Mouse (Mus musculus) heart, embryonic 10.5 days (tissue): ENCODE data around the gene Dop1b. TPM values are rescaled to one million over a fixed set of nuclear protein-coding genes. Genes with fewer than 3 reads are reported as not detected.
A peak's percentile ranks its signal among the peaks of the same experiment; 100 is the strongest.

ENCODE experiments used
- DNase-seq: peaks from one replicate; pipeline ENCODE4 v3.0.0-alpha.2; 2017; ENCODE audit warnings: low spot score
- H3K27ac ChIP-seq: fragments of 300-500 bp; sonication (generic); 2 replicates; pipeline ENCODE4 v1.5.1; 2016; ENCODE audit warnings: mild to moderate bottlenecking
- H3K27me3 ChIP-seq: fragments of 300-500 bp; sonication (generic); 2 replicates; pipeline ENCODE4 v1.6.1; 2016; ENCODE audit warnings: mild to moderate bottlenecking; ENCODE audit not compliant: poor library complexity, insufficient read depth, severe bottlenecking
- H3K36me3 ChIP-seq: fragments of 300-500 bp; sonication (generic); 2 replicates; pipeline ENCODE4 v1.6.1; 2016; ENCODE audit warnings: mild to moderate bottlenecking, moderate library complexity
- H3K4me1 ChIP-seq: fragments of 300-500 bp; sonication (generic); 2 replicates; pipeline ENCODE4 v1.6.1; 2016; ENCODE audit warnings: mild to moderate bottlenecking
- H3K4me3 ChIP-seq: fragments of 300-500 bp; sonication (generic); 2 replicates; pipeline ENCODE4 v1.5.1; 2016; ENCODE audit warnings: mild to moderate bottlenecking, moderate library complexity
- H3K9me3 ChIP-seq: fragments of 300-500 bp; sonication (generic); 2 replicates; pipeline ENCODE4 v1.6.1; 2016; ENCODE audit warnings: mild to moderate bottlenecking, moderate library complexity
- WGBS: fragments of 180-500 bp; shearing (Covaris S2); methylation state at CpG from one replicate; pipeline ENCODE4 v1.1.7; 2016; 5-methylcytosine and 5-hydroxymethylcytosine counted together
- polyA plus RNA-seq: library from polyadenylated mRNA; unstranded; fragments of >200 nt; fragmentation: Nextera tagmentation; extraction: Ambion mirVana; gene quantifications from 2 replicates; pipeline ENCODE4 v1.2.1, GENCODE M21; 2016

The Dop1b gene
- polyA plus RNA-seq, 1 experiment from 2014 or later, result 7.4 TPM

DNA sequence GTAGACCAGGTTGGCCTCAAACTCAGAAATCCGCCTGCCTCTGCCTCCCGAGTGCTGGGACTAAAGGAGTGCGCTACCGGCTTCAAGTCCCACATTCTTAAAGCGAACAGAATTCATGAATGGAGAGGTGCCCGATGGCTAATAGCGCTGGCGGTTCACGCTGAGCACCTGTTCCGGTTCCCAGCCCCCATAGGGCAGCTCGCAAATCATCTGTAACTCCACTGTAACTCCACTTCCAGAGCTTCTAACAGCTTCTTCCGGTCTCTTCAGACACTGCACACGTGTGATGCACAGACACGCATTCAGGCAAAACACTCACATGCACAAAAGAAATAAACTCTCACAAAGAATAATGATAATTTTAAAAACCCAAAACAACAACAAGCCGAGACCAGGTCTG is 117.8 kb downstream of the Dop1b start:
- Histone ChIP-seq H3K36me3 (no peaks in the 10 kb centered on the region), H3K4me3 (no peak overlapping the region), H3K27ac (no peak overlapping the region), H3K27me3 (no peaks in the 10 kb centered on the region), H3K9me3 (no peaks in the 10 kb centered on the region), H3K4me1 (peaks cover 21% of the 10 kb centered on the region)
- 90% methylated on average over 15 of the region's 15 CpGs for WGBS
- DNase-seq, result no peak

DNA sequence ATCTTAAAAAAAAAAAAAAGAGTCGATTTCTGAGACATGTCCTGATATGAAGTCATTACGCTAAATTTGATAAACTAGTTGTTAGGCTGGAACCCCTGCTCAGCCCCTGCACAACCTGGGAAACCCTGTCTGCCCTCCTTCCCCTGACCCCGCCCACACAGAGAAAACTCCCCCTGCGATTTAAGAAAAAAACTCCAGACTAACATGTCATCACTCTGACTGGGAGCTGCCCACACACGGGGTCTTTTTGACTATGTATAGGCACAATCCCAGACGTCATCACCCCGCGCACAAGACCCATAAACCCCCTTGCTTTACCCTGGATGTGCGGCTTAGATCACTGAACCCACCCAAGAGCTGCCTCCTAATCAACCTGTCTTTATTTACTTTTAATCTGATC is 118.4 kb downstream of the Dop1b start:
- Histone ChIP-seq H3K27ac (no peak overlapping the region), H3K4me1 (peaks cover 21% of the 10 kb centered on the region), H3K36me3 (no peaks in the 10 kb centered on the region), H3K27me3 (no peaks in the 10 kb centered on the region), H3K9me3 (no peaks in the 10 kb centered on the region), H3K4me3 (no peak overlapping the region)
- WGBS, result 84% methylated on average over 9 of the region's 9 CpGs
- DNase-seq, result no peak

DNA sequence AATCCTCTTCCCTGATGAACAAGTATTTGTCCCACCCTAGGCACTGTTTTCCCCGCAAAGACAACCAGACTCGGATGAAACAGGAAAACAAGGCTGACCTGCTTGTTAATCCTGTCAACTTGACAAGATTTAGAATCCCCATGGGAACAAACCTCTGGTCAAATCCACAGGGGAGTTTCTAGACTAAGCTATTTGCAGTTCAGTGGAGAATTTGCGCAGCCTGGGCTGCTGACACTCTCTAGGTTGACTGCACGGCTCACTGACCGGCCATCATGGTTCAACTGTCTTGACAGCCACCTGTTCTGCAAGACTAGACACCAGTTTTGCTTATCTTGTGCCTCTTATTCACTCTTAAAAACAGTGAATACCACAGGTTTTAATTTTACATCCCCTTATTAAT is 119.2 kb downstream of the Dop1b start:
- DNase-seq, result no peak
- Histone ChIP-seq H3K9me3 (no peaks in the 10 kb centered on the region), H3K27ac (no peak overlapping the region), H3K4me1 (peaks cover 21% of the 10 kb centered on the region), H3K36me3 (no peaks in the 10 kb centered on the region), H3K27me3 (no peaks in the 10 kb centered on the region), H3K4me3 (no peak overlapping the region)
- 81% methylated on average over 5 of the region's 5 CpGs for WGBS

DNA sequence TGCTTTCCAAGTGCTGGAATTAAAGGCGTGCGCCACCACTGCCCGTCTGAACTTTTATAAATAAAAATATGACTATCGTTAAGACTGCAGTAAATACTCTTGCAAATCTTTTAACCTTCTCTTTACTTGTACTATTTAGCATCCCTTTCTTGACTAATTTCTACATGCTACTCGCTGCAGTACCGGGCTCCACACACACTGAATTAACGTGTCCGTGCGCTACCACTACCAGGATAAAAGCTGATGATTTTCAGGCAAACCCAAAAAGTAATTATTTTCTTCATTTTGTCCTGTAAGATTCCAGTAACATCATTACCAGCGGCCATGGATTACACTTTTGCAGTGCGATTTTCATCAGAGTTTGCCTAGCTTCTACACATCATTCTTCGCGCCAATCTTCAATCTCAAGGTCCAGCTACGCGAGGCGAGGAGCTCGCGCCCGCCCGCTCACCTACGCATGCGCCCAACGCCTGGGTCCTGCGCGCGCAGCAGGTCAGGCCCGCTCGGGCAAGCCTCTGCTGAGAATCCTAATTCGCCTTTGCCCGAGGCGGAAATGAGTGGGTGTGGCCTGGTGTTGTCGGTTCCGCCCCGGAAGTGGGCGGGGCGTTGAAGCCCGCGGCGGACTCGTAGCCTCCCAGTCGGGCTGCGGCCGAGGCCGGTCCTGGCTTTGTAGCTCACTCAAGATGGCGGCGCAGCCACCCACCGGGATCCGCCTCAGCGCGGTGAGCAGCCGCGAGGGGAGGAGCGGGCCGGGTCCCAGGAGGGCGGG is 120.1 kb downstream of the Dop1b start, which contains the start of gene Morc3:
Morc3 (plus strand) TSS at position 495 of the 769 bp plus-strand sequence.
- Histone ChIP-seq H3K27ac (peak within 1 kb of the TSS; percentile 99), H3K27me3 (no peaks in the 10 kb centered on the region), H3K4me1 (peaks cover 21% of the 10 kb centered on the region), H3K9me3 (no peaks in the 10 kb centered on the region), H3K36me3 (0 out of 2 replicates have a peak, but pooled peaks cover under 1% of the 10 kb centered on the region), H3K4me3 (peak within 1 kb of the TSS; percentile 89)
- peak; percentile 100 for DNase-seq
- WGBS, result 11% methylated on average over 53 of the region's 55 CpGs

DNA sequence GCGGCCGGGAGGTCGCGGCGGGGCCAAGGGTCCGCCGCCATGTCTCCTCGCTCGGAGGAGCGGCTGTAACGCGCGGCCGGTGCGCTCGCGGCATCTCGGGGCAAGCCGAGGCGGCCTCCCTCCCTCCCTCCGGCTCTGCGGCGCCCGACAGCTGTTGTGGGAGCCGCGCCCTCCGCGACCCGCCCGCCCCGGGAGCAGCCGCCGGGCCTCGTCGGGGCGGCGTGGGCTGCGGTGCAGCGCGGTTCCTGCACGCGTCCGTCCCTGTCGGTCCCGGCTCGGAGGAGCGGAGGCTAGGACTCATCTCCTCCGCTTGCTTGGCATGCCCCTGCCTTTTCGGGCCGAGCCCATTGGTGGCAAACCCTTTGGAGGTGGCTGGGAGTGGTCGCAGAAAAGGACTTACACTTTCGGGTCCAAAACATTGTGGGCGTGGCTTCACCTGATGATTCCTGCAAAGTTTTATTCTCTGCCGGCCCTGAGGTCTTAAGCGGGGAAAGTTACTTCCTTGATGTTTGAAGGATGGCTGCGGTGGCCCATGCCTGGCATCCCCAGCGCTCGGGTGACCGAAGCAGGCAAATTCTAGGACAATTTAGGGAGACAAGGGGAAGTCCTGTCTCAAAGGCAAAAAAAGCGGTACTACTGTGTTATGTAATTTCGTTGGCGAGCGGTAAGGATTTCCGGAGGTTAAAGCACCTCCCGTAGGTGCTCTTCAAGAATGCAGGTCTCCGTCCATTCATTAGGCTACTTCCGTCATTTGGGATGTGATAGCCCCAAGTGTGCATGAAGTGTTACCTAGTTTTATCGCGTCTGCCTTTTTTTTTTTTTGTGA is 121.0 kb downstream of the Dop1b start:
- 1% methylated on average over 58 of the region's 69 CpGs for WGBS
- no peaks in the 10 kb centered on the region for H3K27me3 ChIP-seq
- H3K4me1 ChIP-seq, result peaks cover 21% of the 10 kb centered on the region
- H3K36me3 ChIP-seq, result 0 out of 2 replicates have a peak, but pooled peaks cover 2% of the 10 kb centered on the region
- DNase-seq, result peak; percentile 81
- H3K9me3 ChIP-seq, result no peaks in the 10 kb centered on the region
- H3K27ac ChIP-seq, result peak overlapping the region; percentile 99
- peak overlapping the region; percentile 89 for H3K4me3 ChIP-seq

DNA sequence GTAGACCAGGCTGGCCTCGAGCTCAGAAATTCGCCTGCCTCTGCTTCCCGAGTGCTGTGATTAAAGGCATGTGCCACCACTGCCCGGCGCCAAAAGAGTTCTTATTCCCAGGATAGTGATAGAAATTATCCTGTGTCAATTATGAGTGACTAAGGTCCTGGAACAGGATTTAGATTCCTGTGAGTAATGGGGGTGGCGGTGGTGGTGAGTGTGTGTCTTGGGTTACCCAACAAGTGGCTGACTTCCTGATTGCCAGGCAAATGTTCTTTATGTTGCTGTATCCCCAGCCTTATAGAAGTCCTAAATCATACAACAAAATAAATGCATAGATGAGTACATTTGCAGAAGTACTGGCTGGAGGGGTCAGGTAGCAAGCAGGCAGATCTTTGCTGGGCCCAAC is 121.8 kb downstream of the Dop1b start:
- no peak overlapping the region for H3K27ac ChIP-seq
- H3K4me3 ChIP-seq, result peak overlapping the region; percentile 89
- no peak for DNase-seq
- 92% methylated on average over 6 of the region's 6 CpGs for WGBS
- peaks cover 21% of the 10 kb centered on the region for H3K4me1 ChIP-seq
- H3K9me3 ChIP-seq, result no peaks in the 10 kb centered on the region
- no peaks in the 10 kb centered on the region for H3K27me3 ChIP-seq
- H3K36me3 ChIP-seq, result peaks cover 2% of the 10 kb centered on the region; the same call in 1 of the 2 replicates

DNA sequence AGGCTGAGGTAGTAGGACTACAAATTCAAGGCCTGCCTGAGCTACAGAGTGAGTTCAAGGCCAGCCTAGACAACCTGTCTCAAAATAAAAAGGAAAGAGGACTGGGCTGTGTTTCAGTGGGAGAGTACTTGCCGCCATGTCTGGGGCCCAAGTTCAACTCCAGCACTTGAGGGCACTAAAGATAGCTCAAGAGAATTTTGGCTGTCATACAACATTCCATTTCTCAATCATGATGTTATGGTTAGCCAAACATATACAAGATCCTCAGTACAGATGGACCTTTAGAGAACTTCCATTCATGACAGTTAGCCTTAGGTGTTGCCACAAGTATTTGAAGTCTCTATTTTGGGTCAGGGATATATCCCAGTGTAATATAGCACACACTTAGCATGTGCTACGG is 122.4 kb downstream of the Dop1b start:
- H3K36me3 ChIP-seq, result peaks cover 6% of the 10 kb centered on the region; the same call in 1 of the 2 replicates
- 87% methylated on average over 2 of the region's 2 CpGs for WGBS

DNA sequence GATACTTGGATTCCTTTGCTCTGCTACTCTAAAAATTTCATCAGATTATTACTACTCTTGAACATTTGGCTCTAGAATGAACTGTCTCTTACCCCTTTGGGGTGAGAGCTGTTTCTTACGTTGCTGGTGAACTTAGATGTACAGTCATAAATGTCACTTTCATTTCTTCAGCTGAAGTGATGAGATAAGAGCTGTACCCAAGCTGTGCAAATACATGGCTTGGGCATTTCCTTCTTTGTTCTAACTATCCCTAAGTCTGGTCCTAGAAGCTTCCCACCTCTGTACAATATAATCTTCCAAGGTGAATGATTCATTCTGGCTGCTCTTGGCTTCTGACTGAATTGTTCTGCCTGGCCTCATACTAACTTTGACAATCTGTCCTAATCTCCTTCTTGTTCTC is 127.3 kb downstream of the Dop1b start:
- Histone ChIP-seq H3K4me3 (no peak overlapping the region), H3K27ac (no peak overlapping the region), H3K36me3 (peaks cover 13% of the 10 kb centered on the region; the same call in 1 of the 2 replicates), H3K27me3 (no peaks in the 10 kb centered on the region), H3K9me3 (no peaks in the 10 kb centered on the region), H3K4me1 (peaks cover 4% of the 10 kb centered on the region)
- WGBS, result 90% methylated on average over 1 of the region's 1 CpGs
- no peak for DNase-seq

More for the DNA sequence above, 122.4 kb downstream of the Dop1b start:
- Histone ChIP-seq H3K4me1 (peaks cover 21% of the 10 kb centered on the region), H3K9me3 (no peaks in the 10 kb centered on the region), H3K27me3 (no peaks in the 10 kb centered on the region), H3K4me3 (no peak overlapping the region), H3K27ac (no peak overlapping the region)
- DNase-seq, result no peak

DNA sequence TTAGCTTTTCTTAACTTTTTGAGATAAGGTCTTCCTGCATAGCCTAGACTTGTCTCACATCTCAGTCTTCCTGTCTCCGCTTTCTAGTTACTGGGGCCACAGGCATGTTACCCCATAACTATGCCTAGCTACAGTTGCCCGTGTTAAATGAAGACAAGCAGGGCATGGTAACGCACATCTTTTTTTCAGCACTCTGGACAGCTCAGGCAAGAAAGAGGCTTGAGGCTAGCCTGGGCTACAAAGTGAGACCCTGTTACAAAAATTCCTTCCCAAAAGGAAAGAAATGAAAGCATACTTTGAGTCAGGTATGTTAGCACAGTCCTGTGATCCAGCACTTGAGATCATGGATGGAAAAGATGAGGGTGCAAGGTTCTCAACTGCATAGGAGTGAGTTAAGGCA is 138.8 kb downstream of the Dop1b start:
- Histone ChIP-seq H3K4me3 (no peak overlapping the region), H3K4me1 (no peaks in the 10 kb centered on the region), H3K27me3 (no peaks in the 10 kb centered on the region), H3K36me3 (peaks cover 95% of the 10 kb centered on the region), H3K9me3 (no peaks in the 10 kb centered on the region), H3K27ac (no peak overlapping the region)
- DNase-seq, result no peak
- 92% methylated on average over 3 of the region's 3 CpGs for WGBS

DNA sequence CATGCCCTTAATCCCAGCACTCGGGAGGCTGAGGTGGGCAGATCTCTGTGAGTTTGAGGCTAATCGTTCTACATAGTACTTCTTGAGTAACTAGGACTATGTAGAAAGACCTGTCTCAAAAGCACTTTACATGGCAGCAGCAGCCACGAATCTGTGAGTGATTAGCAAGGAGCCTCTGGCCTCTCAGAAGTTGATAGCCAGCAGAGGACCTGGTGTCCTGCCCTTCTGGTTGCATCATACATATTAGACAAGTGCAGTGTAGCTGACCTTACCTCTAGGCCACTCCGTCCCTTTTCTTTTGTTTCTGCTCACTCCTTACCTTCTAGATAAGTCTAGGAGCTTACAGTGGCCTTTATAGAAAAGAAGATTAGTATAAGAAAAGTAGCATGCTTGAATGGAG is 148.3 kb downstream of the Dop1b start:
- H3K36me3 ChIP-seq, result peaks cover 86% of the 10 kb centered on the region
- H3K27ac ChIP-seq, result no peak overlapping the region
- H3K4me1 ChIP-seq, result no peaks in the 10 kb centered on the region
- no peaks in the 10 kb centered on the region for H3K27me3 ChIP-seq
- H3K4me3 ChIP-seq, result no peak overlapping the region
- no peaks in the 10 kb centered on the region for H3K9me3 ChIP-seq
- WGBS, result 87% methylated on average over 4 of the region's 4 CpGs
- no peak for DNase-seq

Other genes with a start within 250 kb of the Dop1b start
- gene Setd4, start 107.8 kb upstream of the Dop1b start, polyA plus RNA-seq, result 8.1 and 12.1 TPM in 2 replicates
- gene Cbr1, start 106.1 kb upstream of the Dop1b start, polyA plus RNA-seq, result 51.5 and 71.7 TPM in 2 replicates
- gene Gm5678, start 83.8 kb upstream of the Dop1b start, polyA plus RNA-seq, result not detected in 2 replicates
- 0.20 and 0.23 TPM in 2 replicates for gene Cbr3, start 28.7 kb upstream of the Dop1b start, polyA plus RNA-seq
- 24.7 and 28.1 TPM in 2 replicates for gene Morc3, start 120.2 kb downstream of the Dop1b start, polyA plus RNA-seq
- gene Chaf1b, start 172.0 kb downstream of the Dop1b start, polyA plus RNA-seq, result 70.5 and 89.2 TPM in 2 replicates